Mouse (Mus musculus): Measurements from ENCODE around the gene Hist2h2be. TPM values are rescaled to one million over a fixed set of nuclear protein-coding genes. Genes with fewer than 3 reads are reported as not detected.

Gene Hist2h2be
- polyA plus RNA-seq, 1 experiment from 2014 or later, result 7.2 TPM

DNA sequence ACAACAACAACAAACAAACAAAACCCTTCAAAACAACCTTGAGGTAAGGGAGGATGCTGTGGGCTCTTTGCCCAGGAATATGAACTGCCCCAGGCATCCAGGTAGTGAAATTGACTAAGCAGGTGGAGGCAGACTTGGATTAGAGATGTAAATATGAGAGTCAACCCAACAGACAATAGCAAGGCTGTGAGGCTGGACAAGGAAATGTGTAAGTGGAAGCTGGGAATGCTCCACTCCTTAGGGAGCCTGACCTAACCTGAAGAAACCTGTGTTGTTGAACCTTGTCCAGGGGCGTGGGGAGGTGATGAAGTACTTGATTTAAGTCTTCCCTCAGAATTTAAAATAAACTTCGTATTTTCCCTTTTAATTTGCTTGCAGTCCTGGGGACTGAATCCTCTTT lies 42.0 kb upstream of the Hist2h2be start:
- DNase-seq (ENCODE audit: low spot score), result no peak
- ATAC-seq (ENCODE audit: insufficient number of reproducible peaks, low FRiP score, low TSS enrichment, low read depth), result no peak
- 96% methylated on average over 2 of the region's 2 CpGs for WGBS
- no peaks in the 10 kb centered on the region for H3K27me3 ChIP-seq (ENCODE audit: control insufficient read depth, insufficient read depth, low read length)
- no peak overlapping the region for H3K9ac ChIP-seq (ENCODE audit: low read length)
- H3K36me3 ChIP-seq (ENCODE audit: control insufficient read depth, insufficient read depth, low read length), result peaks cover 17% of the 10 kb centered on the region
- H3K4me2 ChIP-seq (ENCODE audit: low read depth, severe bottlenecking), result no peak overlapping the region
- no peak overlapping the region for H3K27ac ChIP-seq (replicated peaks; ENCODE audit: low read depth, low read length)
- H3K4me3 ChIP-seq (ENCODE audit: low read depth, low read length), result no peak overlapping the region
- no peaks in the 10 kb centered on the region for H3K9me3 ChIP-seq (ENCODE audit: control insufficient read depth, low read length)
- peaks cover 14% of the 10 kb centered on the region for H3K4me1 ChIP-seq (ENCODE audit: control insufficient read depth, insufficient read depth, low read length)

DNA sequence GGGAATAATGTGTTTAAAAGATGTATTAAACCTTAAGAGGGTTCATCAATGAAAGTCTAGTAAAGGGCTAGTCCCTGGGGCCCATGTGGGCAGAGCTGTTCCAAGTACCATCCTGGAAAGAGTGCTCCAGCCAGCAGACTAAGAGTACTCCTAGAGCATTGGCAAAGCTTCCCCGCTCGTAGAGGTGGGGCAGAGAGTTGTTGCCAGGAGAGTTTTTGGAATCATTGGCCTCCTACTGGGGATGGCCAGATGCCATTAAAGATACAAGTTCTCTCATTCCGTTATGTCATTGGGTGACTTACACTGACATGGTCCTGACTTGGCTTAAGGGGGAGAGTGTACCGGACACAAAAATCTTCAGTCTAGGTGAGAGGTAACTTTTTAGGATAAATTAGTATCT lies 41.4 kb upstream of the Hist2h2be start:
- H3K4me3 ChIP-seq (ENCODE audit: low read depth, low read length), result no peak overlapping the region
- ATAC-seq (ENCODE audit: insufficient number of reproducible peaks, low FRiP score, low TSS enrichment, low read depth), result no peak

DNA sequence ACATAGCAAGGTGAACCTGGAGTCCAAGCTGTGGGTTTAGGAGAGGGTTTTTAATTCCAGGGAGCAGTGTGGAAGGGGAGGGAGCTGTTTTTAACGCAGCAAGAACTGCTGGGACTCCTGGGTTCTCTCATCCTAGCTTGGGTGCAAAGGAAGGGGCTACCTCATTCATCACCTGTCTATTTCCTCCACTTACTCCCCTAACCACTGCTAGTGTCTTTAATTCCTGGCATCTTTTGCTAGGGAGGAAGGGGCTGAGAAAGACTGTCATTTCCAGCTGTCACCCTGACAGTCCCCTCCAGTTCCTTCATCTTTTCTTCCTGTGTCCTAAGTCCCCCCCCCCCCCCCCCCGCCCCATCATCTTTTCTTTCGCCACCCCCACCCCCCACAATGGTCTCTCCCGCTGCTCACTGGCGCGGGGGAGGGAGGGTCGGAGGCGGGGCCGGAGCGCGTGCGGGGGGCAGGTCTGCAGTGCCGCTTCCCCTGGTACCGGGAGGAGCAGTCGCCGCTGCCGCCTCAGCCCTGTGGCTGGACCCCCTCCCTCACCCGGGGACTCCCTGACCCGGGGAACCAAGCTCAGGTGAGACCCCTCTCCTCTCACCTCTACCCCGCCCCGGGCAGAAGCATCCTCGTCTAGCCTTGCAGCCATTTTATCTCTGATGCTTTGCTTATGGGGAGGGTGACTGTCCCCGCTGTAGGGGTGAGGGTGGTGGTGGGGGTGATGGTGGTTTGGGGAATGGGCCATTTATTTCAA lies 40.0 kb upstream of the Hist2h2be start, which contains the start of gene Sv2a:
Gene Sv2a (plus strand): TSS at position 425 of the 751 bp plus-strand sequence.
- no peaks in the 10 kb centered on the region for H3K9me3 ChIP-seq (ENCODE audit: control insufficient read depth, low read length)
- under 1% methylated on average over 13 of the region's 23 CpGs for WGBS
- no peak within 1 kb of the TSS for H3K27ac ChIP-seq (replicated peaks; ENCODE audit: low read depth, low read length)
- peak within 1 kb of the TSS; percentile 69 for H3K9ac ChIP-seq (ENCODE audit: low read length)
- H3K4me1 ChIP-seq (ENCODE audit: control insufficient read depth, insufficient read depth, low read length), result peaks cover 14% of the 10 kb centered on the region
- no peaks in the 10 kb centered on the region for H3K27me3 ChIP-seq (ENCODE audit: control insufficient read depth, insufficient read depth, low read length)
- peak within 1 kb of the TSS; percentile 48 for H3K4me3 ChIP-seq (ENCODE audit: low read depth, low read length)
- peak within 1 kb of the TSS; percentile 77 for H3K4me2 ChIP-seq (ENCODE audit: low read depth, severe bottlenecking)
- ATAC-seq (ENCODE audit: insufficient number of reproducible peaks, low FRiP score, low TSS enrichment, low read depth) (peak; percentile 23; the same call in 1 of the 2 replicates), DNase-seq (ENCODE audit: low spot score) (peak; percentile 50)
- H3K36me3 ChIP-seq (ENCODE audit: control insufficient read depth, insufficient read depth, low read length), result peaks cover 10% of the 10 kb centered on the region

More for the DNA sequence above, 41.4 kb upstream of the Hist2h2be start:
- DNase-seq (ENCODE audit: low spot score), result no peak
- no peaks in the 10 kb centered on the region for H3K9me3 ChIP-seq (ENCODE audit: control insufficient read depth, low read length)
- H3K27ac ChIP-seq (replicated peaks; ENCODE audit: low read depth, low read length), result no peak overlapping the region
- peaks cover 14% of the 10 kb centered on the region for H3K4me1 ChIP-seq (ENCODE audit: control insufficient read depth, insufficient read depth, low read length)
- 69% methylated on average over 4 of the region's 4 CpGs for WGBS
- no peak overlapping the region for H3K9ac ChIP-seq (ENCODE audit: low read length)
- H3K36me3 ChIP-seq (ENCODE audit: control insufficient read depth, insufficient read depth, low read length), result peaks cover 13% of the 10 kb centered on the region
- no peaks in the 10 kb centered on the region for H3K27me3 ChIP-seq (ENCODE audit: control insufficient read depth, insufficient read depth, low read length)
- H3K4me2 ChIP-seq (ENCODE audit: low read depth, severe bottlenecking), result no peak overlapping the region

DNA sequence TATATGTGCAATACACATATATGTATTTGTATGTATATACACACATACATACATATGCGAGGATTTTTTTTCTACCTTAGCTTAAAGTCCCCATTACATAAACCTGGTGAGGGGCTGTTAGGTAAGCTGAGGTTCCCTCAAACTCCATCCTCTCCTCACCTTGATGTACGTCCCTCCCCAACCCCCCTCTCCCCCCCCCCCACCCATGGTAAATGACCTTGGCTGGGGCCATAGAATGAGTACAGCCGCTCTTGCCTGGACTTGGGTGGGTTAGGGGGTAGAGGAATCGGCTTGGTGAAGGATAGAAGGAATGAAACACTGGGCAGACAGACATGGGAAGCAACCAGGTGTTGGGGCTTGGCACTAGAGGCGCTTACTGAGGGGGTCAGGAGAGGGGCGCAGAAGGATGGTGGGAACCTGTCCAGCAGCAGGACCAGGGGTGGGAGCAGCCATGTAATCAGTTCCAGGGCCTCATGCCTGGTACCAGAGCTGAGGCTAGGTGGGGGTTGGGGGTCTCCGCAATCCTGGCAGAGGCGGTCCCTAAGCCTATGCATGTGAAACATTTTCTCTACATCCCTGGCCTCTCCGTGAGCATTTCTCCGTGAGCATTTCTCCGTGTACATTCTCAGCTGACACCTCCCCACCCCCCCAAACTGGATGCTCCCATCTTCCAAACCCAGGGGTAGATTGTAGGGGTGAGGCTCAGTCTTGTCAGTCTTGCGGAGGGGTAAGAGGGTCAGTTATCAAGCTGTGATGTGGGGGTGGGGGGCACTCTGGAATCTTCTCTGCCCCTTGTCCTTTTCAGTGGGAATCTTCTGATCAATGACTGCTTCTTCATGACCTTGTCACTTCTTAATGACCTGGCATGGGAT lies 39.2 kb upstream of the Hist2h2be start:
- ATAC-seq (ENCODE audit: insufficient number of reproducible peaks, low FRiP score, low TSS enrichment, low read depth) (no peak), DNase-seq (ENCODE audit: low spot score) (no peak)
- Histone ChIP-seq H3K4me2 (ENCODE audit: low read depth, severe bottlenecking) (peak overlapping the region; percentile 77), H3K27ac (replicated peaks; ENCODE audit: low read depth, low read length) (no peak overlapping the region), H3K9me3 (ENCODE audit: control insufficient read depth, low read length) (no peaks in the 10 kb centered on the region), H3K4me3 (ENCODE audit: low read depth, low read length) (peak overlapping the region; percentile 48; the same call in 1 of the 2 replicates), H3K36me3 (ENCODE audit: control insufficient read depth, insufficient read depth, low read length) (peaks cover 2% of the 10 kb centered on the region; the same call in 1 of the 2 replicates), H3K9ac (ENCODE audit: low read length) (no peak overlapping the region), H3K27me3 (ENCODE audit: control insufficient read depth, insufficient read depth, low read length) (no peaks in the 10 kb centered on the region), H3K4me1 (ENCODE audit: control insufficient read depth, insufficient read depth, low read length) (peaks cover 14% of the 10 kb centered on the region)
- WGBS, result 30% methylated on average over 12 of the region's 12 CpGs

DNA sequence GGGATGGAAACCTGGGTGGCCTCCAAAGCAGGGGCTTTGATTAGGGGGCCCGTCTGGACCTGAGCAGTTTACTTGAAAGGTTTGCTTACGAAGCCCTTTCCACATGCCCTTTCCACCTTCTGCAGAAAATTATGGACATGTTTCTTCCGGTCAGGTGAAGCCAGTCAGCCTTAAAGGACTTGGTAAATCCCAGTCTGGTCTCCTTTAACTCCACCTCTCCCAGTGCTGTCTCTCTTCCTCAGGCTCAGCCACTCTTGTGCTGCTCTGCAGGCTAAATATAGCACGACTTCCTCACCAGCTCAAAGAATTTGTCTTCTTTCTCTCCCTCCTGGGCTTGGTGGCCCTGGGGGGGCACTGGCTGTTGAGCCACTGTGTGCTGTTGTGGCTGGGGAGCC lies 38.5 kb upstream of the Hist2h2be start:
- H3K9ac ChIP-seq (ENCODE audit: low read length), result no peak overlapping the region
- WGBS, result 15% methylated on average over 4 of the region's 4 CpGs
- H3K4me3 ChIP-seq (ENCODE audit: low read depth, low read length), result no peak overlapping the region
- no peak for DNase-seq (ENCODE audit: low spot score)
- no peak overlapping the region for H3K27ac ChIP-seq (replicated peaks; ENCODE audit: low read depth, low read length)
- no peaks in the 10 kb centered on the region for H3K9me3 ChIP-seq (ENCODE audit: control insufficient read depth, low read length)
- H3K4me1 ChIP-seq (ENCODE audit: control insufficient read depth, insufficient read depth, low read length), result peaks cover 14% of the 10 kb centered on the region
- H3K36me3 ChIP-seq (ENCODE audit: control insufficient read depth, insufficient read depth, low read length), result peaks cover 2% of the 10 kb centered on the region; the same call in 1 of the 2 replicates
- H3K4me2 ChIP-seq (ENCODE audit: low read depth, severe bottlenecking), result no peak overlapping the region
- no peak for ATAC-seq (ENCODE audit: insufficient number of reproducible peaks, low FRiP score, low TSS enrichment, low read depth)
- no peaks in the 10 kb centered on the region for H3K27me3 ChIP-seq (ENCODE audit: control insufficient read depth, insufficient read depth, low read length)

DNA sequence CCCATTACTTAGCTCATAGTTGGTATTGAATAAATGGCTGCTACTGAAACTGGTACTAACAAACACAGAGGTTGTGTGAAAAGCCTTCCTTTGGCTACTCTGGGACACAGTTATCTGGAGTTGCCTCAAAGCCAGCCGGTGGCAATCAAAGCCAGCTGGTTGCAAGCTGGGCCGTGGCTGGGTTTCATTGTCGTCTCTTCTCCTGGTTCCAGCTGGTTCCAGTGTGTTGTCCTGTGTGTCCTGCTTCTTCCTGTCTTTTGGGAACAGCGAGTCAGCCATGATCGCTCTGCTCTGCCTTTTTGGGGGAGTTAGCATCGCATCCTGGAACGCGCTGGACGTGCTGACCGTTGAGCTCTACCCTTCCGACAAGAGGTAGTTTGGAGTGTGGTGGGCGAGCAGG lies 27.9 kb upstream of the Hist2h2be start:
- no peak overlapping the region for H3K9ac ChIP-seq (ENCODE audit: low read length)
- DNase-seq (ENCODE audit: low spot score), result peak; percentile 41
- no peak overlapping the region for H3K4me3 ChIP-seq (ENCODE audit: low read depth, low read length)
- no peak for ATAC-seq (ENCODE audit: insufficient number of reproducible peaks, low FRiP score, low TSS enrichment, low read depth)
- peaks cover 4% of the 10 kb centered on the region; the same call in 1 of the 2 replicates for H3K4me1 ChIP-seq (ENCODE audit: control insufficient read depth, insufficient read depth, low read length)
- no peak overlapping the region for H3K4me2 ChIP-seq (ENCODE audit: low read depth, severe bottlenecking)
- no peaks in the 10 kb centered on the region for H3K36me3 ChIP-seq (ENCODE audit: control insufficient read depth, insufficient read depth, low read length)
- no peak overlapping the region for H3K27ac ChIP-seq (replicated peaks; ENCODE audit: low read depth, low read length)
- no peaks in the 10 kb centered on the region for H3K27me3 ChIP-seq (ENCODE audit: control insufficient read depth, insufficient read depth, low read length)
- H3K9me3 ChIP-seq (ENCODE audit: control insufficient read depth, low read length), result no peaks in the 10 kb centered on the region
- 61% methylated on average over 12 of the region's 12 CpGs for WGBS

DNA sequence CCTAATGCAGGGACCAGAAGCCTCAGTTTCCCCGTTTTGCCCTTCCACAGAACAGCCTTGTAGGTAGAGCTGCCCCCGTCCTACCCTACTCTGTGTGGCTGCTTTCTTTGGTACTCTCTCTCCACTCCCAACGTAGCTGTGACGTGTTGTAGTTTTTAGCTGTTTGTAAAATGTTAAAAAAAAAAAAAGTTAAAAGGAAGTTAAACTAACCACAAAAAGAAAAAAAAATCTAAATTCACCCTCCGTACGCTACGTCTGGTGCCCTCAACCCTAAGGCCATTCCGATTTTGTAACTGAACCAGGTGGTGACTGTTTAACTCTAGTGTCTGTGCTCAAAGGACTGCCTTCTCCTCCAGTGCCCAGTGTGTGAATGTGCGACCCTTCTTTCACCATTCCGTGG lies 26.0 kb upstream of the Hist2h2be start:
- Histone ChIP-seq H3K9ac (ENCODE audit: low read length) (no peak overlapping the region), H3K4me1 (ENCODE audit: control insufficient read depth, insufficient read depth, low read length) (peaks cover 4% of the 10 kb centered on the region; the same call in 1 of the 2 replicates), H3K4me3 (ENCODE audit: low read depth, low read length) (no peak overlapping the region), H3K36me3 (ENCODE audit: control insufficient read depth, insufficient read depth, low read length) (no peaks in the 10 kb centered on the region), H3K27ac (replicated peaks; ENCODE audit: low read depth, low read length) (no peak overlapping the region), H3K27me3 (ENCODE audit: control insufficient read depth, insufficient read depth, low read length) (no peaks in the 10 kb centered on the region), H3K9me3 (ENCODE audit: control insufficient read depth, low read length) (no peaks in the 10 kb centered on the region), H3K4me2 (ENCODE audit: low read depth, severe bottlenecking) (no peak overlapping the region)
- 88% methylated on average over 10 of the region's 10 CpGs for WGBS
- no peak for DNase-seq (ENCODE audit: low spot score)
- no peak for ATAC-seq (ENCODE audit: insufficient number of reproducible peaks, low FRiP score, low TSS enrichment, low read depth)

DNA sequence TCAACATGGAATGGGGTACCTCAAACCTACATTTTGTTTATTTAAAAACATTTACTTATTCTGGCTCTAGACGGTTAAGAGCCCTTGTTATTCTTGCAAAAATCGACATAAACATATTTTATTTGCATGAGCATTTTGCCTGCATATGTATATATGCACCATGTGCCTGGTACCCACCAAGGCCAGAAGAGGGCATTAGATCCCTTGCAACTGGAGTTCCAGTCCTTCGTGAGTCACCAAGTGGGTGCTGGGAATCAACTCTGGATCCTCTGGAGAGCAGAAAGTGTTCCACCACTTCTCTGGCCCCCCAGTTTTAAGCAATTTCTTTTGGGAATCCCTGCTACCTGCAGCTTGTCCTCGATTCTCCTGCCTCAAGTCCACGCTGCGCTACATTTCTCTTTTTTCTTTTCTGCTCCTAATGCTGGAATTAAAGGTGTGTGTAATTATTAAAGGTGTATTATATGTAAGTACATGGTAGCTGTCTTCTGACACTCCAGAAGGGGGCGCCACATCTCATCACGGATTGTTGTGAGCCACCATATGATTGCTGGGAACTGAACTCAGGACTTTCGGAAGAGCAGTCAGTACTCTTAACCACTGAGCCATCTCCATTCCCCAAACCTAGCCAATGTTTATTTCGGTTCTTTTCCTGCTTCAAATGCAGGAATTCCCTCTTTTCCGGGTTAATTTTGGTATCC lies 25.2 kb upstream of the Hist2h2be start:
- WGBS, result 94% methylated on average over 11 of the region's 11 CpGs

More for the DNA sequence above, 25.2 kb upstream of the Hist2h2be start:
- no peak overlapping the region for H3K27ac ChIP-seq (replicated peaks; ENCODE audit: low read depth, low read length)
- H3K4me2 ChIP-seq (ENCODE audit: low read depth, severe bottlenecking), result no peak overlapping the region
- no peaks in the 10 kb centered on the region for H3K27me3 ChIP-seq (ENCODE audit: control insufficient read depth, insufficient read depth, low read length)
- H3K9me3 ChIP-seq (ENCODE audit: control insufficient read depth, low read length), result no peaks in the 10 kb centered on the region
- no peak overlapping the region for H3K9ac ChIP-seq (ENCODE audit: low read length)
- no peak for ATAC-seq (ENCODE audit: insufficient number of reproducible peaks, low FRiP score, low TSS enrichment, low read depth)
- no peak for DNase-seq (ENCODE audit: low spot score)
- H3K4me1 ChIP-seq (ENCODE audit: control insufficient read depth, insufficient read depth, low read length), result peaks cover 4% of the 10 kb centered on the region; the same call in 1 of the 2 replicates
- H3K36me3 ChIP-seq (ENCODE audit: control insufficient read depth, insufficient read depth, low read length), result no peaks in the 10 kb centered on the region
- no peak overlapping the region for H3K4me3 ChIP-seq (ENCODE audit: low read depth, low read length)

Measured in limb, embryonic 11.5 days (tissue).